Mouse (Mus musculus): Measurements from ENCODE around the gene Adamts9. TPM values are rescaled to one million over a fixed set of nuclear protein-coding genes. Genes with fewer than 3 reads are reported as not detected.

The Adamts9 gene
- polyA plus RNA-seq (2014; fragmentation: Nextera tagmentation; extraction: Ambion mirVana) = 3.8 and 4.9 TPM in 2 replicates

- Histone ChIP-seq H3K27me3 (ENCODE audit: control insufficient read depth, insufficient read depth, low read length) (peaks cover 3% of the 10 kb centered on the region), H3K4me2 (ENCODE audit: low read depth, low read length) (peak within 1 kb of the TSS; percentile 87), H3K27ac (replicated peaks; ENCODE audit: low read depth, low read length) (peak within 1 kb of the TSS; percentile 66), H3K9ac (replicated peaks; ENCODE audit: low read length) (peak within 1 kb of the TSS; percentile 61), H3K4me1 (ENCODE audit: control insufficient read depth, insufficient read depth, low read length) (no peaks in the 10 kb centered on the region; the same call in 1 of the 2 replicates), H3K9me3 (replicated peaks; ENCODE audit: control insufficient read depth, low read length) (no peaks in the 10 kb centered on the region; the same call in 1 of the 2 replicates), H3K4me3 (ENCODE audit: low read depth, low read length) (peak within 1 kb of the TSS; percentile 44), H3K36me3 (replicated peaks; ENCODE audit: control insufficient read depth, insufficient read depth, low read depth, low read length) (no peaks in the 10 kb centered on the region)
- WGBS = 0% methylated on average over 66 of the region's 68 CpGs
- DNase-seq (ENCODE audit: low spot score) (peak; percentile 86), ATAC-seq (replicated peaks; ENCODE audit: insufficient number of reproducible peaks, low FRiP score, low TSS enrichment, low read depth) (peak; percentile 76)
Observed at GRCm38 (mm10) chr6:92943057-92943781, at the start of gene Adamts9. TSS of gene Adamts9 (minus strand) at chr6:92943492.

- 41% methylated on average over 1 of the region's 1 CpGs for WGBS
- H3K4me1 ChIP-seq (ENCODE audit: control insufficient read depth, insufficient read depth, low read length) = no peaks in the 10 kb centered on the region
- DNase-seq (ENCODE audit: low spot score) (no peak), ATAC-seq (replicated peaks; ENCODE audit: insufficient number of reproducible peaks, low FRiP score, low TSS enrichment, low read depth) (no peak)
- no peak overlapping the region for H3K4me2 ChIP-seq (ENCODE audit: low read depth, low read length)
- no peaks in the 10 kb centered on the region for H3K36me3 ChIP-seq (replicated peaks; ENCODE audit: control insufficient read depth, insufficient read depth, low read depth, low read length)
- H3K9me3 ChIP-seq (replicated peaks; ENCODE audit: control insufficient read depth, low read length) = no peaks in the 10 kb centered on the region
- no peak overlapping the region for H3K4me3 ChIP-seq (ENCODE audit: low read depth, low read length)
- no peak overlapping the region for H3K27ac ChIP-seq (replicated peaks; ENCODE audit: low read depth, low read length)
- no peak overlapping the region for H3K9ac ChIP-seq (replicated peaks; ENCODE audit: low read length)
- H3K27me3 ChIP-seq (ENCODE audit: control insufficient read depth, insufficient read depth, low read length) = no peaks in the 10 kb centered on the region
Observed at GRCm38 (mm10) chr6:92991616-92992015, 48.3 kb upstream of the Adamts9 start.

- 89% methylated on average over 10 of the region's 10 CpGs for WGBS
- no peak overlapping the region for H3K9ac ChIP-seq (replicated peaks; ENCODE audit: low read length)
- no peaks in the 10 kb centered on the region for H3K36me3 ChIP-seq (replicated peaks; ENCODE audit: control insufficient read depth, insufficient read depth, low read depth, low read length)
- H3K4me1 ChIP-seq (ENCODE audit: control insufficient read depth, insufficient read depth, low read length) = no peaks in the 10 kb centered on the region
- ATAC-seq (replicated peaks; ENCODE audit: insufficient number of reproducible peaks, low FRiP score, low TSS enrichment, low read depth) (no peak), DNase-seq (ENCODE audit: low spot score) (no peak)
- no peak overlapping the region for H3K4me2 ChIP-seq (ENCODE audit: low read depth, low read length)
- no peak overlapping the region for H3K4me3 ChIP-seq (ENCODE audit: low read depth, low read length)
- H3K27me3 ChIP-seq (ENCODE audit: control insufficient read depth, insufficient read depth, low read length) = no peaks in the 10 kb centered on the region
- no peak overlapping the region for H3K27ac ChIP-seq (replicated peaks; ENCODE audit: low read depth, low read length)
- no peaks in the 10 kb centered on the region for H3K9me3 ChIP-seq (replicated peaks; ENCODE audit: control insufficient read depth, low read length)
Observed at GRCm38 (mm10) chr6:92988620-92988998, 45.3 kb upstream of the Adamts9 start.

GRCm38 (mm10) chr6:92987846-92988619, 44.7 kb upstream of the Adamts9 start:
- Histone ChIP-seq H3K27me3 (ENCODE audit: control insufficient read depth, insufficient read depth, low read length) (no peaks in the 10 kb centered on the region), H3K4me3 (ENCODE audit: low read depth, low read length) (no peak overlapping the region), H3K9me3 (replicated peaks; ENCODE audit: control insufficient read depth, low read length) (no peaks in the 10 kb centered on the region), H3K36me3 (replicated peaks; ENCODE audit: control insufficient read depth, insufficient read depth, low read depth, low read length) (no peaks in the 10 kb centered on the region), H3K9ac (replicated peaks; ENCODE audit: low read length) (no peak overlapping the region), H3K4me1 (ENCODE audit: control insufficient read depth, insufficient read depth, low read length) (no peaks in the 10 kb centered on the region), H3K4me2 (ENCODE audit: low read depth, low read length) (no peak overlapping the region), H3K27ac (replicated peaks; ENCODE audit: low read depth, low read length) (no peak overlapping the region)
- 71% methylated on average over 14 of the region's 14 CpGs for WGBS
- ATAC-seq (replicated peaks; ENCODE audit: insufficient number of reproducible peaks, low FRiP score, low TSS enrichment, low read depth) = no peak
- no peak for DNase-seq (ENCODE audit: low spot score)

GRCm38 (mm10) chr6:92987366-92987765, 44.1 kb upstream of the Adamts9 start:
- Histone ChIP-seq H3K4me2 (ENCODE audit: low read depth, low read length) (no peak overlapping the region), H3K27ac (replicated peaks; ENCODE audit: low read depth, low read length) (no peak overlapping the region), H3K9ac (replicated peaks; ENCODE audit: low read length) (no peak overlapping the region), H3K36me3 (replicated peaks; ENCODE audit: control insufficient read depth, insufficient read depth, low read depth, low read length) (no peaks in the 10 kb centered on the region), H3K4me3 (ENCODE audit: low read depth, low read length) (no peak overlapping the region), H3K4me1 (ENCODE audit: control insufficient read depth, insufficient read depth, low read length) (no peaks in the 10 kb centered on the region), H3K27me3 (ENCODE audit: control insufficient read depth, insufficient read depth, low read length) (no peaks in the 10 kb centered on the region), H3K9me3 (replicated peaks; ENCODE audit: control insufficient read depth, low read length) (no peaks in the 10 kb centered on the region)
- WGBS = 83% methylated on average over 9 of the region's 9 CpGs
- DNase-seq (ENCODE audit: low spot score) (no peak), ATAC-seq (replicated peaks; ENCODE audit: insufficient number of reproducible peaks, low FRiP score, low TSS enrichment, low read depth) (no peak)

- Histone ChIP-seq H3K9me3 (replicated peaks; ENCODE audit: control insufficient read depth, low read length) (no peaks in the 10 kb centered on the region), H3K9ac (replicated peaks; ENCODE audit: low read length) (no peak overlapping the region), H3K27me3 (ENCODE audit: control insufficient read depth, insufficient read depth, low read length) (no peaks in the 10 kb centered on the region), H3K4me1 (ENCODE audit: control insufficient read depth, insufficient read depth, low read length) (no peaks in the 10 kb centered on the region), H3K27ac (replicated peaks; ENCODE audit: low read depth, low read length) (no peak overlapping the region), H3K36me3 (replicated peaks; ENCODE audit: control insufficient read depth, insufficient read depth, low read depth, low read length) (no peaks in the 10 kb centered on the region), H3K4me3 (ENCODE audit: low read depth, low read length) (no peak overlapping the region), H3K4me2 (ENCODE audit: low read depth, low read length) (no peak overlapping the region)
- no peak for DNase-seq (ENCODE audit: low spot score)
- no peak for ATAC-seq (replicated peaks; ENCODE audit: insufficient number of reproducible peaks, low FRiP score, low TSS enrichment, low read depth)
- WGBS = 84% methylated on average over 7 of the region's 7 CpGs
Observed at GRCm38 (mm10) chr6:92983421-92983820, 40.1 kb upstream of the Adamts9 start.

GRCm38 (mm10) chr6:92981451-92982186, 38.3 kb upstream of the Adamts9 start:
- Histone ChIP-seq H3K9me3 (replicated peaks; ENCODE audit: control insufficient read depth, low read length) (no peaks in the 10 kb centered on the region), H3K9ac (replicated peaks; ENCODE audit: low read length) (no peak overlapping the region), H3K27ac (replicated peaks; ENCODE audit: low read depth, low read length) (no peak overlapping the region), H3K4me3 (ENCODE audit: low read depth, low read length) (no peak overlapping the region), H3K4me2 (ENCODE audit: low read depth, low read length) (no peak overlapping the region), H3K27me3 (ENCODE audit: control insufficient read depth, insufficient read depth, low read length) (no peaks in the 10 kb centered on the region), H3K36me3 (replicated peaks; ENCODE audit: control insufficient read depth, insufficient read depth, low read depth, low read length) (no peaks in the 10 kb centered on the region), H3K4me1 (ENCODE audit: control insufficient read depth, insufficient read depth, low read length) (no peaks in the 10 kb centered on the region)
- 86% methylated on average over 7 of the region's 7 CpGs for WGBS
- ATAC-seq (replicated peaks; ENCODE audit: insufficient number of reproducible peaks, low FRiP score, low TSS enrichment, low read depth) (no peak), DNase-seq (ENCODE audit: low spot score) (no peak)
